Mouse (Mus musculus) gastrocnemius, adult 8-10 months (tissue): ENCODE measurements at regions not wholly inside any gene's neighbourhood (a gene's known extent, or its start where the extent isn't known, plus 50 kb on each side); places are given as distances from the start of the nearest gene placed in this dataset.

Experiments used
- DNase-seq, 2 experiments: peaks; one replicate each; pipeline ENCODE4 v3.0.0; 2022; ENCODE audit warnings: low spot score in 2 of 2

DNA sequence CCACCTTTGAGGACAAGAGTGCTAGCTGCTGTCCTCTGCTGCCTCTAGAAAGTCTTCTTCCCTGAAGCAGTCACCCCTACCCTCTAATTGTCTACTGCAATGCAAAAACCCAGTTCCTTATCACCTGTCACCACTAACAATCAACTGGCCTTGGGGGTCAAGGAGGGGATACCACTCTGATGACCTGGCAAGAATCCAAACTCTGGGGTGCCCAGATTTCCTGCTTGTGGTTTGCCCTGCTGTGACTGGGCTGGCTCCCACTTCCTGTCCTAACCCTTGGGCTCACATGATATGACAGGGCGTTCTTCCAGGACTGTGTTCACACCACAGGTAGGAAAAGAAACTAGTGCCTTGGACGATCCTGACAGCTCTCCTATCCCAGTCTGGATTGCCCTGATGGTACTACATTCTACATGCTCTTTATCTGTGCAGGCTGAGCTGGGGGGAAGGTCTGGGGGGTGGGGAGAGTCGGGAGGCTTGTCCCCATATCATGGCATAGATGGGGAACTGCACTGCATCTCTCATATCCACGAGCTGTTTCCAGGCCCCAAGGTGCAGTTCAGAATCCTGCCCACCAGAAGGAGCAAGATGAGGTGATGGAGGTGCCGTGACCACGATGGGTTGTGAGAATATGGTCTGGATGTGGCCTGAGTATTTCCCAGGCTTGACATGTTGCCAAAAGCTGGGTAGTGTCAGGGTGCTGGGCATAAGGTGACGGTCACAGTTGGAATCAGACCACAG lies 81.0 kb downstream of the Maf start:
- DNase-seq: no peak

DNA sequence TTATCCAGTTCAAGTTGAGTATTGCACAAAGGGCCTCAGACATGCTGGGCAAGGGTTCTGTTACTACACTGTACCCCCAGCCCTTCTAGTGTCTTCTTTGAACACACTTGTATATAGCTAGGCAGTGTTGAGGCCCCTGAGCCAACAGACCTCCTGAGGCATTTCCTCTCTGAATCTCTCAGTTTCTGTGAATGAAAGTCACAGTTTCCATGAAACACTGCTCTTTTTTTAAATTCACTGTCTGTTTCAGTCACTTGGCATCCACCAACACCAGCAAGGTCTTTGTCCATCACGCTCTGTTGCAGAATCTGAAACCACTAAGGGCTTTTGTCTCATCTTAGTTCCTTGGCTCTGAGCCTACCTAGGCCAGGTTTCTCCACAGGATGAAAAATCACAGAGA lies 82.5 kb downstream of the Maf start:
- no peak for DNase-seq

DNA sequence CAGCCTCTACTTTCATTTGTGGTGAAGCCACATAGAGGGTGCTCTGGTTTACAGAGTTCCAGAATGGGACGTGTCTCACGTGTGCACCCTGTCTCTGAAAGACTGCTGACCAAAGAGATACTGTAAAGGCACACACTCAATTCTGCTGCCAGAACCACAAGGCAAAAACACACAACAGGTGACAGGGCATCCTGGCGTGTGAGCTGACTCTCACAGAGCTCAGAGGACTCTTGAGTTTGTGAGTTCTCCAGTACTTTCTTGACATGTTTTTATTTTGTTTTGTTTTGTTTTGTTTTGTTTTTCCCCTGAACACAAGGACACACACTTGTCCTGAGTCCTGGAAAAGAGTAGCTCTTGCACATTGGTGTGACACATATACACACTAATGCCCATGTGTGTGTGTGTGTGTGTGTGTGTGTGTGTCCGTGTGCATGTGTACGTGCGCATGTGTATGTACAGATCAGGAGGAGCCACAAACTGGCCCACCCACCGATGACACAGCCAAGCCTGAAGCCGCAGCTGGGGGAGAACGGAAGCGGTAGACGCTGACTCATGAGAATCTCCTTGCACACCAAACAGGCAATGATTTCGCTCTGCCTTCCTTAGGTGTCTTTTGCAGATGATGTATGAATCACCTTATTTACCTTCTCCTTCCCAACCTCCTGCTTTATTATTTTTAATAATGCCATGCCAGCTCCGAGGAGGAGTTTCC lies 89.4 kb downstream of the Maf start:
- DNase-seq: no peak

DNA sequence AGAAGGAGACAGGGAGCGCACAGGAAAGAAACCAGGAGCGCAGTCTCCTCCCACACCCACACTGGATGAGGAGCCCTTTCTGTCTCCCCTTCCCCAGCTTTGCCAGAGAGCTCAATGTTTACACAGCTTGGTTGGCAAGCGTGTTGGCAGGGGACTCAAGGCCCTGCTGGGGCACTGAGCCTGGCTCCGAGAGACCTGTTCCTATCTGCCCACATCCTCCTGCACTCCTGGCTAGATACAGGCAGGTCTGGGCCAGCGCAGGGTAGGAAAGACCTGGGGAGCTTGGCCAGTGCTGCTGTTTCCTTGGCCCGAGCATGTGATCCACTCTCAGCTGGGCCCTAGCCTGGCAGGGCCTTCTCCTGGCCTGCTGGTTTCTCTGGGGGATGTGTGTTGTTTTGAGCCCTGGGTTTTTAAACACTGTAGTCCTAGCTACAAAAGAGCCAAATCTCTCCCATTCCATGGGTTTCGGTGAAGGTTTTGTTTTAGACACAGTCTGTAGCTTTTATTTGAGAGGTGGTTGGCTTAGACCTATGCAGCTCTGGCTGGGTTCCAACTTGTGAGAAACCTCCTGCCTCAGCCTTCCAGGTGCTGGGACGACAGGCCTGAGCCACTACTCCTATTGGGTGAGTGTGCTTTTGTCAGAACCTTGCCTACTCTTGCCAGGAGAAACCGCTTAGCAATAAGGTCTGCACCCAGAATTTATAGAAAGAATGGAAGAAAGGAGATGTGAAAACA lies 90.6 kb downstream of the Maf start:
- DNase-seq: peak; percentile 18 to 53

DNA sequence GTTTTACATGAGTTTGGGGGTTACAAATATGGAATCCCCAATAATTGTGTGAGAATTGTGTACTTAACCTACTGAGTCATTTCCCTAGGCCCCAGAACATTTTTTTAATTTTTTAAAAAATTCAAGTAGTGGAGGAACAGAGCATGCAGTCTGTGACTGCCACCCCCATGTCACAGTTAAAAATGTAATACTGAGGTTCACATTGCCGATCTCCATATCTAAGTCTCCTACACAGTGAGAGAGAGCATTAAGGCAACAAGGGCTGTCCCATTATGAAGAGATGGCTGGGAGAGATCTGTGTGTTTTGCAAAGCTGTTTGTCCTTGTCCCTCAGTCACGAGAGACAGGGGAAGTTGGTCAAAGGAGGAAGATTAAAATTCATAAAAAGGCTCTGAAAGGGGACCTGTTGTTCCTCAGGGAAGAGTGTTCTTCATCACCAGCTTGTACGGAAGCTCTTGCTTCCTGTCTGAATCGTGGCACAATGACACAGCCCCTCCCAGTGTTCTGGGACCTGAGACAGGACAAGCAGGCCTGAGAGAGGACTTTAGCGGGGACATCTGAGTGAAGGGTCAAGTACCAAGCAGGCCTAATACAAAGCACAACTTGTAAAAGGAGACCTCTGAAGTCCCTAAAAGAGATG lies 93.5 kb downstream of the Maf start:
- DNase-seq: no peak

DNA sequence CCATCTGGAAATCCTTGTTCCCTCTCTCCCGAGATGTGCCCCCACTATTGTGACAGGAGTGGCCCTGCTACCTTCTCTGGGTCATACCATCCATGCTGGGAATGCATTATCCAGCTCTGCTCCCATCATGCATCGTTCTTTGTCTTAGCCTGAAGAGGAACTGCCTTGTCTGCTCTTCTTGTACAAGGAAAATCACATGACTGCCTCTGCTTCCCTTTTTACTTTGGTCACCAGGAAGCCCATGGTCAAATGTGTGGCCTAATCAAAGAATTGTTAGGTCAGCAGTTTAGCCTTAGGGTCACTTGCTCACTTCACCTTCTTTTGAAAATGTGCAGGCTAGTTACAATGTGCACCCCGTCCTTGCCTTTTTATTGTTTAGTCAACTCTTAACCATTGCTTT lies 95.5 kb downstream of the Maf start:
- DNase-seq: no peak

DNA sequence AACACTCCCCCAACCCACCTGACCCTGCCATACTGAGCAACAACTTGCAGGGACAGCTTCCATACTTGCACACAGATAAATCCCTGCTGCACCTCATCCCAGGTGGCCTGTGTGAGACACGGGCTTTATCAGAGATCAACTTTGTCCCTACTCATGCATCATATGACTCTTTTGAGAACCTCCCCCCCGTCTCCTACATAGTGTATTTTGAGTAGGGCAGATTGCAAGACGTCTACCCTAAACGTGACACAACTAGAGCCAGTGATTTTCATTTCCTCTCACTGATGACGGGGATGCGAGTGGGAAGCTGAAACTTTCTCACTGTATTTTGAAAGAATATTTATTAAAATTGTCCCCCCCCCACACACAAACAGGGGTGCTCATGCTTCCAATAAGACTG lies 107.8 kb downstream of the Maf start:
- no peak for DNase-seq

DNA sequence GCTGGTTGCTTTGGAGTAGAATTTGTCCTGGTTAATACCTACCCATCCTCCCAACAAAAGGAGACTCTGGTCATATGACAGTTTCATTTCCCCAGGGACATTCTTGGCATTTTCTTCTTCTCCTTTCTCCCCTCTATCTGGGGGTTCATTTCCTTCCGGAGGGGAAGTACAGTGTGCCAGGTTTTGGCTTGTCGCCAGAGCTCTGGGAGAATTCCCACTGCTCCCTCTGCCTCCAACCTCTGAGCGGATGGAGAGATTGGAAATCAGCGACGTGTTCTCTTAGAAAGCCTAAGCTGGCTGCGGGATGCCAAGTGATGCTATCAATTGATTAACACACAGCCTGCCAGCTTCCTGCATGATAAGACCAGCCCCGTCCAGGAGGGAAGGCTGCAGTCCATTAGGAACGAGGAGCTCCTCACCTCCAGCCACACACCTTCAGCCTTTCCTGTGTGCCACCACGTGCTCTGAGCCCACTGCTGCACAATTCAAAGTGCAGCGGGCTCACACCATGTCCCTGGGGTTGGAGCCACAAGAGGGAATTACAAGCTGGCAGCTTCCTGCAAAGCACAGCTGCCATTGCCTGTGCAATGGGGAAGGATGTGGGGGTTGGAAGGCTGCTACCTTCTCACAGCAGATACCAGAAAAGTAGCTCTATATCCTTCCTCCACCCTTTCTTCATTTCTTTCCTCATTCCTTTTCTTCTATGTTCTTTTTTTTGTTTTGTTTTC lies 110.2 kb downstream of the Maf start:
- no peak for DNase-seq

DNA sequence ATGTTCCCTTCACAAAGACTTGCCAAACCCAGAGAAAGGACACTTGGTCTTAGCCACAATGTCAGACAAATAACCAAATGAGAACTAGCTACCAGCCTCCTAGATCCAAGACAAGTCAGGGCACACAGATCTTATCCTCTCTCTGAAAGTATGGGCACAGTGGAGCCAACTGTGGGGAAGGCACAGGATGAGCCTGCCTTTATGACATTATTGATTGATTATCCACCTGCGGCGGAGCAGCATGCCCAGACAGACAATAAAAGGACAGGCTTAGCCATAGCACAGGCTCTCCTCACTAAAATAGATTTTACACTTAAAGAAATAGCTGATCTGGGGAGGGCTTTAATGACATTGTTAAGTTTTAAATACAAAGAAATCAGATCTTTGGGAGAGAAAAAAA lies 117.9 kb downstream of the Maf start:
- DNase-seq: no peak

DNA sequence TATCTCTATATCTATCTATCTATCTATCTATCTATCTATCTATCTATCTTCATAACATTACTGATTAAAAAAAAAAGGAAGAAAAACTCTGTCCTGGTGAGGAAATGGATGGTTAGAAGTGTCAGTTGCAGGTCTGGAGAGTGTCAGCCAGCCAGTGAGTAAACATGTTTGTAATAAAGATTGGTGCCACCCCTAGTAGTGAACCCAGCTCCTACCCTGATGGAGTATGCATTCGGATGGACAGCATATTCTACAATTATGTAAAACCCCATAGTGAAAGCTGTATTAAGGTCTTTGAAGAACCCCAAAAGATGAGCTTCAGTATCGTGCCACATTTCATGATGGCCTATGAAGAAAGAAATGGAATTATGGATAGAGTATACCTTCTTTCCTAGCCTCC lies 118.5 kb downstream of the Maf start:
- no peak for DNase-seq

DNA sequence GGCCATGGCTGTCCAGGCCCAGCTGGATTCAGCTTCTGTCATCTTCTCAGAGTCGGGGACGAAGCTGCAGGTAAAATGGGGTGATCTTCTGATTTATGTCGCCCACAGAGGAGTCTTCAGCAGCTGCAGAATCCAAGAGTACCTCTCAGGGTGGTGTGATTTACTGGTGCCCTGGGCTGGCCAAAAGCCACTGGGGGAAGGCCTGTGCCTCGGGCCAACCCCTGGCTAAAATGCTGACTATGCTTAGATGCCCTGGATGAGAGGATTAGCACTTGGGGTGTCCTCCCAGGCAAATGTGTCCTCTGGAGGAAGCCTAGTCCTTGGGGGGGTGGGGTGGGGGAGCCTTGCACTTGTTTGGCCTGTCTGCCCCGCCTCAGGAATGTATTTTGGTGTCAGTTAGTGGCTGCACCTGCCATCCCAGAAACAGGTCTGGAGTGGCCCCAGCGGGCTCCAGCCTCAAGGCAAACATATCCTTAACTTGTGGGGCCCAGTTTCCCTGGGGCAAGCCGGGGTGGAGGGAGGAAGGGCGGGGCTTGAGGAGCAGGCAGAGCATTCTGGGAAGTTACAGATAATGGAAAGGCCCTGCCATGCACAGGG lies 123.2 kb downstream of the Maf start:
- DNase-seq: peak; percentile 54 to 81

DNA sequence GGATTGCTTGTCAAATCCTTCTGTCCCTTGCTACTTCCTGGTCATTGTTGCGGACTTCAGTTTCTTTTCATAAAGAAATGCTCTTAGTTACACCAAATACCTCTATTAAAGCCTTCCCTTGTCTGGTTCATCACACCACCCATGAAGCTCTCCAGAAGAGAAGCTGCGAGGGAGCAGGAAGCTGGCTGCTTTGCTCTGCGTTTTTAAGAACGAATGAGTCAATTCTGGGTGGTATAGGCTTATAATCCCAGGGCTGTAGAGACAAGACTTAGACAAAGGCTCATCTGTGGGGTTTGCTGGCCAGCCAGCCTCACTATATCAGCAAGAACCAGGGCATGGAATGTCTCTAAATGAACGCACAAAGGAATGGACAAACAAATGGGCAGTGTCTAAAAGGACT lies 124.4 kb downstream of the Maf start:
- DNase-seq: no peak

DNA sequence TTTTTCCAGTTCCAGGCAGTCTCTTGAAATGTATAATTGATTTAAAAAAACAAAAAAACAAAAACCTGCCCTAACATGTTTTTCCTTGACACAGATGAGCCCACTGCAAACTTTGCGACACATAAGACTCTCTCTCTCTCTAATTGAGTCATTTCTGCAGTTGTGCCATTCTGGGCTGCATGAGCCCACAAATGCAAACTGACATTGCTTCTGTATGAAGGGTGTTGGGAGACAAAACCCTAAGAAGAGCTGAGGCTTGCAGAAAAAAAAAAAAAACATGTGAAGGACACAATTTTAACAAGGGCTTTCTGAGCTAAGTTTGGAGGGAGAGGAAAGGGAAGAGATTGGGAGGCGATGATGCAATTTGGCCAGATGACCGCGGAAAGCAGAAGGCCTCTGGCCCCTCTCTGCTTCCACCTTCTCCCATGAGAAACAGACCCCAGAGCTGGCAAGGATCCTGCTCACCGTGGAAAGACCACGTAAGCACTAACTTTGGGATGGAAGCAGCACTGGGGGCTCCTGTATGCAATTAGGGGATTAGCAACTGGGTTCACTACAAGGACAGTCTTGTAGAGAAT lies 125.6 kb downstream of the Maf start:
- DNase-seq: no peak

DNA sequence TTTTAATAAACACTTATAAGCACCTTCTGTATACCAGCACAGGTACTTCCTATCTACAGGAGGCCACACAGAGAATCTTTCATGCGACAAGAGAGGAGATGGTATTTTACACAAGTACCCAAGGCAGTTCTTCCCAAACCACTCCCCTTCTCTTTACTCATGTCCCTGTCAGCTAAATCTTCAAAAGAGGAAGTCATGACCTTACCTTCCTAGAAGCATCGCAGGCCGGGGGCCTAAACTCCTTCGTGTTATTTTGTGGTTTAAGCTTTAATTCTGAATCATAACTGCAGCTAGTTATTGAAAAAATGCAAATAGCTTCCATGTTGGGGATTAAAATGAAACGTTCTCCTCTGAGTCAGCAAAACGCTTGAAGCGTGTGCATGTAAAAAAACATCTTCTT lies 139.2 kb downstream of the Maf start:
- DNase-seq: no peak

DNA sequence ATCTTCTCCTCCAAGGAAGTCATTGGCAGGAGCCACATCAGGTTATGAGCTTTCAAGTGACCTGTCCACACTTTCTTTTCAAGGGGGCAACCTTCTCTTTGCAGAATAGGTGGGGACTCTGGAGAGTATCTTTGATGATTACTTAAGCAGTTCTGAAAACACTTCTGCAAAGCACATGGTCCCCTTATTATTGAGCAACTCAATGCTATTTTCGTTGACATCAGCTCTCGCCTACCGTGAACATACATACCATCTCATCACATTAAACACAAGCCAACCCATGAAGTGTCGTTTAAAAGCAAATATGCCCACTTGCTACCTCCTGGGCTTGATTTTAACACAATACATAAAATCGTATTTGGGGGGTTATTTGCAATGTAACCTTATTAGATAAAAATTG lies 141.8 kb downstream of the Maf start:
- DNase-seq: no peak

DNA sequence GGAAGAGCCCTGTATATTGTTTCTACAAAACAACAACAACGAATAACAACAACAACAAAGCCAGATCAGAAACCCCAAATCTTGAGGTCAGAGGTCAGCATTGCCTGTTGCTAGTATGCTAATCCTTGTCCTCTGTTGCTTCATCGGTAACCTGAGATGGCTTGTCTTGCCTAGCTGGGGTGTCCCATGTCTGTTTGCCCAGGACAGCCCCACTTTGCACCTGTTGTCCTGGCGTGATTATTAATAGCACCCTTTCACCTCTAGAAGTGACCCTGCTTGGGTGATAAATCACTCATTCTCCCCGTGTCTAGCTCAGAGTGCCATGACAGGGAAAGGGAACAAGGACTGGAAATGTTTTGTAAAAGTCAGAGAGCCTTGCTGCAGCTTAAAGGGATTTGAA lies 145.2 kb downstream of the Maf start:
- DNase-seq: peak; percentile 45 to 68

DNA sequence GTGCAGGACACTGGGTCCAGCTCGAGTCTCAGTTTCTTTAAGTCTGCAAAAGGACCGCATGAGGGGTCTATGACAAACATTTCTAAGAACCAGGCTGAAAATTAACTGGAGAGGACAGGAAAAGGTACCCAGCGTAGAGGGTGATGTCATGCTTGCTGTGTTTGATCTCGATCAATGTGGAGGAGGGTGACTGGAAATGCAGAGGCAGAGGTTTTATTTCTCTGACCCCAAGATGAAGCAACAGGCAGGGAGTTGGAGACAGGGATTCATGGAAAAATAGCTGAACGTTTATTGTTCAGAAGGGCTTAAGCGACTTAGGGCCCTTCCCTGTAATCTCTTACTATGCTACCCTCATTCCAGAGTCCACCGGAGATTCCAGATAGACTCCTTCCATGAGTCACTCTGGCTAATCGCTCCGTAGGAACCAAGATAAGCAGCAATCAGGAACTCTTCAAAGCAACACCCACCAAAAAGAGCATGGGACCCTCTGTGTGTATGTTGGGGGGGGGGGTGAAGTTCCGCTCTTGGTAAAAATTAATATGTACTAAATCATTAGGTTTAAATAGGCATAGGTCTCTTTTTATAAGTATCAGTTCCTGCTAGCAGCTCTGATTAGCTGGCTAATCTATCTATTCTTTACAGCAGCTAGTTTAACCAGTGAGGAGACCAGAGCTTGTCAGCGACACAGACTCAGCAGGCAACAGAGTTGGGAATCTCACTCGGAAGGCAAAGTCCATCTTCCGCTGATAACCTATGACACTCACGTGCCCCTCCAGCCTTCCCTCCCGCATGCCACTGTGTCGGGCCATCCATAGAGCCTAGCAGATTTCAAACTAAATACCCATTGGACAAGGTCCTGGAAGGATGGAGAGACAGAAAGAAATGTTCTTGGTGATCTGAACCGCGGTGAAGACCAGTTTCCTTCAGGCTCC lies 146.3 kb downstream of the Maf start:
- DNase-seq: no peak

DNA sequence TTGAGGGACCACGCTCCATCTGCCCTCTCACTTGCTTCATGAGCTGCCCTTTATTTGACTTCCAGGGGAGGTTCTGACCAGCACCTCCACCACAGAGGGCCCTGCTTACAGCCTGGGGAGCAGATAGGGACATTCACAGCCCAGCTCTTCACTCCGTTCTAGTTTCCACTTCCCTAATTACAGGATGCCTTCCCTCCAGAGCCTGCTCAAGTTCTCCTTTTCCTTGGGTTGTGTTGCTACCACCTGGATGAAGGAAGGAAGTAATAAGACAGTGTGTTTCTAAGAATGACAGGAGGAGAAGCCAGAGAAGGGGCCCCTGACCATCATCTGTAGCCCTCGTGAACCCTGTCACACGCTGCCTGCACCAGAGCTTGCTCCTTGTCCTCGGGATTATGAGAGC lies 152.1 kb downstream of the Maf start:
- no peak for DNase-seq

DNA sequence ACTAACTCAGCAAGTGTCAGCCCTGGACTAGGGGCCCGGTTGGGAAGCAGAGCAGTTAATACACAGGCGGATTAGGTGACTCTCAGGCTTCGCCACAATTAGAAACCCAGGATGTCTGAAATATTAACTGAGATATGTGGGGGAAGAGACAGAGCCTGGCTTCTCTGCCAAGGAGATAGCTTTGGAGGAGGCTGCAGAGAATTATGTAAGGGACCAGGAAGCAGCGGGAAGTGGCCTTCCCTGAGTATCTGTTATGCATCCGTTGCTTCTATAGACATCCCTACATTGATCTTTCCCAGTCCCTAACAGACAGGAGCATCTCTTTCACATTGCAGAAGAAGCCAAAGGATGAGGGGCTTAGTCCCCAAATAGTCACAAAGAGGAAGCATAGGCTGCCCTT lies 153.4 kb downstream of the Maf start:
- no peak for DNase-seq

DNA sequence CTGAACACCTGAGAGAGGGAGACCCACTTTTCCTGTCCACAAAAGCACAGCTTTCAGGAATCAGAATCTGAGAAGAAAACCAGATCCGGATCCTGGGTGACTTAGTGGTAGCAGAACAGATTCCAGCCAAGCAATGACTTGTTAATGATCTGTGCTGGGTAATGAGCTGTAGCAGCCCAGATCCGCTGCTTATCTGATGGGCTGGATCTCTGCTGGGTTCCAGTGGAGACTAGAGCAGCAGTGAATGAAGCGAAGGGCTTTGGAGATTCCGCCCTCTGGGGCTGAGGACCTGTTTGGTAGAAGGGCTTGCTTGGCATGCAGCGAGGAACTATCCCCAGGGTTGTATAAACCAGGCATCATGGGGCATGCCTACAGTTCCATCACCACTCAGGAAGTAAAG lies 156.3 kb downstream of the Maf start:
- no peak for DNase-seq
